Mouse (Mus musculus) left cerebral cortex, adult 2 months (tissue): ENCODE data around the gene Plbd1. TPM values are rescaled to one million over a fixed set of nuclear protein-coding genes. Genes with fewer than 3 reads are reported as not detected.
A peak's percentile ranks its signal among the peaks of the same experiment; 100 is the strongest.

Experiments
- DNase-seq, 2 experiments: peaks; one replicate each; pipeline ENCODE4 v3.0.0; 2021 to 2022; ENCODE audit warnings: low spot score in 2 of 2, mixed read lengths in 1 of 2; ENCODE audit errors: extremely low spot score in 1 of 2
- H3K27ac ChIP-seq: fragments of 200-600 bp; 2 replicates; pipeline ENCODE4 v1.8.1; 2022
- H3K4me3 ChIP-seq: fragments of 200-600 bp; 2 replicates; pipeline ENCODE4 v1.8.1; 2022
- CTCF ChIP-seq: fragments of 200-600 bp; IDR thresholded peaks from 2 replicates; pipeline ENCODE4 v1.8.1; 2022; ENCODE audit warnings: antibody characterized with exemption, mild to moderate bottlenecking, moderate library complexity
- intact Hi-C: fragments of 180-260 bp; cut with DNase I; formaldehyde crosslinking; loops from one replicate; pipeline ENCODE4 v1.15.1; 2025
- total RNA-seq, 2 experiments: library from RNA; stranded (reverse); gene quantifications; 2 replicates each; pipeline ENCODE4 v1.2.3; 2021

The Plbd1 gene
- total RNA-seq, 2 experiments from 2014 or later: 0.45 TPM; not detected in 1

- no peak for DNase-seq
- Histone ChIP-seq H3K27ac (no peak overlapping the region), H3K4me3 (no peak overlapping the region)
- intact Hi-C loops: no loop called here
- no peak for TF ChIP-seq CTCF
These were observed 15.5 kb downstream of the Plbd1 start for GRCm38 (mm10) chr6:136646207-136646606.

GRCm38 (mm10) chr6:136645754-136646153, 16.0 kb downstream of the Plbd1 start:
- Histone ChIP-seq H3K27ac (no peak overlapping the region), H3K4me3 (no peak overlapping the region)
- no peak for TF ChIP-seq CTCF
- intact Hi-C loops: no loop called here
- DNase-seq: no peak

GRCm38 (mm10) chr6:136644171-136644570, 17.6 kb downstream of the Plbd1 start:
- no peak overlapping the region for H3K4me3 ChIP-seq
- TF ChIP-seq CTCF: peak; percentile 35
- no peak overlapping the region for H3K27ac ChIP-seq
- no peak for DNase-seq
- intact Hi-C loops: no loop called here

- no peak for DNase-seq
- Histone ChIP-seq H3K4me3 (no peak overlapping the region), H3K27ac (no peak overlapping the region)
- intact Hi-C loops: no loop called here
- TF ChIP-seq CTCF: peak; percentile 13
These were observed 26.7 kb downstream of the Plbd1 start for GRCm38 (mm10) chr6:136634982-136635381.

GRCm38 (mm10) chr6:136633719-136634118, 28.0 kb downstream of the Plbd1 start:
- no peak for TF ChIP-seq CTCF
- no peak for DNase-seq
- H3K4me3 ChIP-seq: no peak overlapping the region
- H3K27ac ChIP-seq: no peak overlapping the region
- intact Hi-C loops: no loop called here

GRCm38 (mm10) chr6:136633154-136633553, 28.6 kb downstream of the Plbd1 start:
- H3K4me3 ChIP-seq: no peak overlapping the region
- DNase-seq: no peak
- H3K27ac ChIP-seq: no peak overlapping the region
- no peak for TF ChIP-seq CTCF
- intact Hi-C loops: no loop called here

- intact Hi-C loops: no loop called here
- DNase-seq: no peak
- no peak overlapping the region for H3K27ac ChIP-seq
These were observed 29.7 kb downstream of the Plbd1 start for GRCm38 (mm10) chr6:136631945-136632534.

GRCm38 (mm10) chr6:136631519-136631918, 30.2 kb downstream of the Plbd1 start:
- DNase-seq: no peak
- Histone ChIP-seq H3K27ac (no peak overlapping the region), H3K4me3 (no peak overlapping the region)
- TF ChIP-seq CTCF: no peak
- intact Hi-C loops: no loop called here

More at GRCm38 (mm10) chr6:136631945-136632534, 29.7 kb downstream of the Plbd1 start:
- H3K4me3 ChIP-seq: no peak overlapping the region
- TF ChIP-seq CTCF: no peak

- TF ChIP-seq CTCF: no peak
- intact Hi-C loops: no loop called here
- Histone ChIP-seq H3K4me3 (no peak overlapping the region), H3K27ac (no peak overlapping the region)
- no peak for DNase-seq
These were observed 32.1 kb downstream of the Plbd1 start for GRCm38 (mm10) chr6:136629639-136630038.

GRCm38 (mm10) chr6:136625421-136625820, 36.3 kb downstream of the Plbd1 start:
- no peak for DNase-seq
- intact Hi-C loops: no loop called here
- no peak for TF ChIP-seq CTCF
- no peak overlapping the region for H3K4me3 ChIP-seq
- no peak overlapping the region for H3K27ac ChIP-seq

GRCm38 (mm10) chr6:136620361-136621139, 41.2 kb downstream of the Plbd1 start:
- Histone ChIP-seq H3K4me3 (no peak overlapping the region), H3K27ac (no peak overlapping the region)
- intact Hi-C loops: loop anchor here (2.0 kb wide), 2 partner anchors 102 to 122 kb away; no protein-coding TSS in a partner anchor
- peak; percentile 82 for TF ChIP-seq CTCF
- DNase-seq: peak; percentile 71 to 83

- Histone ChIP-seq H3K27ac (no peak overlapping the region), H3K4me3 (no peak overlapping the region)
- intact Hi-C loops: no loop called here
- DNase-seq: no peak
- no peak for TF ChIP-seq CTCF
These were observed 47.6 kb downstream of the Plbd1 start for GRCm38 (mm10) chr6:136614156-136614555.
